Mouse (Mus musculus) right cerebral cortex, postnatal 14 days (tissue): ENCODE data around the gene Serinc4.
"Not testable (repeated sequence)": the region's sequence is repeated elsewhere in the genome, so short reads cannot be mapped to it uniquely, and the experiment has no call there.

Experiments
- DNase-seq: peaks from one replicate; pipeline ENCODE4 v3.0.0; 2022

The Serinc4 gene

GRCm38 (mm10) chr2:121456692-121457642 lies at the start of gene Serinc4:
Gene Serinc4 (minus strand): TSS chr2:121456781.
- DNase-seq, result peak; percentile 78

- not testable (repeated sequence) for DNase-seq
These were observed 45.0 kb upstream of the Serinc4 start for GRCm38 (mm10) chr2:121501550-121501949.

GRCm38 (mm10) chr2:121484403-121484802 lies 27.8 kb upstream of the Serinc4 start:
- DNase-seq, result not testable (repeated sequence)

GRCm38 (mm10) chr2:121483576-121483975 lies 27.0 kb upstream of the Serinc4 start:
- DNase-seq, result no peak

- not testable (repeated sequence) for DNase-seq
These were observed 24.3 kb upstream of the Serinc4 start for GRCm38 (mm10) chr2:121480916-121481315.

DNA sequence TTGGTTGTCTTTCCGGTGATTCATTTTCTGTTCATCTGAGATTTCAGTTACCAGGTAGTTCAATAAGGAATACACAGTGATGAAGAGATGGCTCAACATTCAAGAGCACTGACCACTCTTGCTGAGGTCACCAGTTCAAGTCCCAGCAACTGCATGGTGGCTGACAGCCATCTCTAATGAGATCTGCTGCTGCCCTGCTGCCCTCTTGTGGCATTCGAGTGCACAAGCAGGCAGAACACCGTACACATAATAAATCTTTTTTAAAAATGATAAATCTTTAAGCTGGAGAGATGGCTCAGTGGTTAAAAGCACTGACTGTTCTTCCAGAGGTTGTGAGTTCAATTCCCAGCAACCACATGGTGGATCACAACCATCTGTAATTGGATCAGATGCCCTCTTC lies 23.9 kb upstream of the Serinc4 start:
- no peak for DNase-seq

DNA sequence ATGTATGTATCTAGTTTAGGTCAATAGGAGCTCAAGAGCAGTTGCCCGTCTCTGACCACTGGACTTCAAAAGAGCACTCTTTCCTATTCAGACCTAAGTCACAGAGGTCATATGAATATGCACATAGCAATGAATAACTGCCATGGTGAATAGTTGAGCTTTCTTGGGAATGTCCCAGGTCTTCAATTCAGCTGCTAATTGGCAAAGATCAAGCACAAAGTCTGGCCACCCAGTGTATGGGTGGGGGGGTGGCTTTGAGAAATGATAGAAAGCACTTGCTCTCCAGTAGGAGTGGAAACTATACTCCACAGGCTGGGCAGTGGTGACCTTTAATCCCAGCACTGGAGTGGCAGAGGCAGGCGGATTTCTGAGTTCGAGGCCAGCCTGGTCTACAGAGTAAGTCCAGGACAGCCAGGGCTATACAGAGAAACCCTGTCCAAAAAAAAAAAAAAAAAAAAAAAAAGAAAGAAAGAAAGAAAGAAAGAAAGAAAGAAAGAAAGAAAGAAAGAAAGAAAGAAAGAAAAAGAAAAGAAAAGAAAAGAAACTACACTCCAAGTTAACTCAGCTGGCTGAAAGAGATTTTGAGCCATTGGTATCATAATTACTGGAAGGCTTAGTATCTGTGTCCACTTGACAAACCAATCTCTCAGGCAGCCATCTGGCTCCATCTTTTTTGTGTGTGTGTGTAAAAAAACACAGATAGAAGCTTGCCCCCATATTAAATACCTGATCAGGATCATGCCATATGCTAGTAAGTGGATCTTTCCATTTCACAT lies 21.1 kb upstream of the Serinc4 start:
- DNase-seq, result no peak

DNA sequence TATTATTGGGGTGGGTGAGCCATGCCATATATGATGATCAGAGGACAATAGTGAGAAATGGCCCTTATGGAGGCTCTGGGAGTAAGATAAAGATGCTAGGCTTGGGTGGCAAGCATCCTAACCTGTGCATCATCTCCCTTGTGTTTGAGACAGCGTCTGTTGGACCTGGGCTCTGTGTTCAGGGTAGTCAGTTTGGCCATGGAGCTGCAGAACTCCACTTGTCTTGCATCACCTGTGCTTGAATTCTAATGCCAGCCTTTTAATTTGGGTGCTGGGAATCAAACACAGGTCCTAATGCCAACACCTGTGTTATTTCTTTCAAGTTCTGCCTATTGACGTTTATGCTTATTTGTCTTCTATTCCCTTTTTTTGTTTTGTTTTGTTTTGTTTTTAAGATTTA lies 18.7 kb upstream of the Serinc4 start:
- DNase-seq, result not testable (repeated sequence)

DNA sequence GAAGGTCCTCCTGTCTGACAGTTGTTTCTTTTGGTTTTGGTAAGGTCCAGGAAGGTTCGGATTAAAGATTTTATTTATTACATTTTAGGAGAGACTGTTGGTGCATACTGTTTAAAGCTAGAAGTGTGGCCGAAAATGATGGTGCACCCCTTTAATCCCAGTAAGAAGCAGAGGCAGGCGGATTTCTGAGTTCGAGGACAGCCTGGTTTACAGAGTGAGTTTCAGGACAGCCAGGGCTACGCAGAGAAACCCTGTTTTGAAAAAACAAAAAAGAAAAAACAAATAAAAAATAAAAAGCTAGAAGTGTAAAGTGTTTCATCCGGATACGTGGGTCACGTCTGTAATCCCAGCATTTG lies 17.6 kb upstream of the Serinc4 start:
- DNase-seq, result no peak

- peak; percentile 74 for DNase-seq
These were observed 17.0 kb upstream of the Serinc4 start, which contains the start of gene Mfap1b for GRCm38 (mm10) chr2:121473301-121474179. Gene Mfap1b (minus strand): TSS chr2:121474067.

DNA sequence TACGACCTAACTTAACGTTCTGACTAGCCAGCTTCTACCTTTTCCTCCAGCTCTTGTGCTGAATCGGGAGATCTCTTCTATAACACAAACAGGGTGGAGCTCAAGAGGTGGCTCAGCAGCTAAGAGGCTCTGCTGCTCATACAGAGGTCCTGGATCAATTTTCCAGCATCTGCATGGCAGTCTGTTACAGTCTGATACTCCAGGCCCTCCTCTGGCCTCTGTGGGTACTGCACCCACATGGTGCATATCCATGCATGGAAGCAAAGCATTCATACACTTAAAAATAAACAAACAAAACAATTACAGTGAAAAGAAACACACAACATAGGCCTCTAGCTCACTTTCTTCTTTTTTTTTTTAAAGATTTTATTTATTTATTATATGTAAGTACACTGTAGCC lies 16.2 kb upstream of the Serinc4 start:
- not testable (repeated sequence) for DNase-seq

- DNase-seq, result not testable (repeated sequence)
These were observed 12.4 kb upstream of the Serinc4 start for GRCm38 (mm10) chr2:121468982-121469381.

GRCm38 (mm10) chr2:121460071-121460470 lies 3.5 kb upstream of the Serinc4 start:
- no peak for DNase-seq

- DNase-seq, result no peak
These were observed 1.0 kb downstream of the Serinc4 start for GRCm38 (mm10) chr2:121455534-121455933.

DNA sequence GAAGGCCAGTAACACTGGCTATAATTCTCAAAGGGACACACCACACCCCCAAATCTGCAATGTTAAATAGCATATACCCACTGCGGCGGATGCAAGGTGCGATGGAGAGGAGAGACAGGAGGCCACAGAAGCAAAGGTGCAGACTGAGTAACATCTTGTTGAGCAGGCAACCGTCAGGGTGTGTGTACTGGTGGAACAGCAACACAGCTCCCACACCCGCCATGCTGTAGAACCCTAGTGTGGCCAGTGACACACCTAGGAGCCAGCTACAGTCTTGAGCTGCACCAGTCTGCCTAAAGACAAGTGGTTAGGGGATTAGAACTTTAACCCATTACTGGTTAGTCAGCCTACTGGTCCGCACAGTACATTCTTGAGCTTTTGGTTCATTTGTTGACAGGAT lies 2.7 kb downstream of the Serinc4 start:
- DNase-seq, result no peak

DNA sequence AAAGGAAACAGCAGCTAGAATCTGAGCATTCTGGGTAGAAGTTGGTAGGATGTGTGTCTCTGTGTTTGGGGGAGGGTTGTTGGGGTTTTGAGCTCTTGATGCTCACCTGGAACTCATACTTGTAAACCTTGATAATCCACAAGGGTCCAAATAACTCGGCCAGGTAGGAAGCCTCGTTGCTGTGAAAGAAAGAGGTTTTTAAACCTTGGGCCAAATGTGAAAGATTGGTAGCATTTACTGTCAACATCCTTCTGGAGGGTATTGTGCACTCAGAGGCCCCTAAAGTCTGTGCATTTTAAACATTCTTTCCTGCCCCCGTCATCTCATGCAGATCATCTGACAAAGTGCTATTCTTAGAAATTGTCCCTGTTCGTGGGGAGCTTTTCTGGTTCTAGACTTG lies 3.6 kb downstream of the Serinc4 start, which contains the start of gene Hypk:
Gene Hypk, plus strand, starts transcription at position 301 of the 400 bp plus-strand sequence.
- no peak for DNase-seq

DNA sequence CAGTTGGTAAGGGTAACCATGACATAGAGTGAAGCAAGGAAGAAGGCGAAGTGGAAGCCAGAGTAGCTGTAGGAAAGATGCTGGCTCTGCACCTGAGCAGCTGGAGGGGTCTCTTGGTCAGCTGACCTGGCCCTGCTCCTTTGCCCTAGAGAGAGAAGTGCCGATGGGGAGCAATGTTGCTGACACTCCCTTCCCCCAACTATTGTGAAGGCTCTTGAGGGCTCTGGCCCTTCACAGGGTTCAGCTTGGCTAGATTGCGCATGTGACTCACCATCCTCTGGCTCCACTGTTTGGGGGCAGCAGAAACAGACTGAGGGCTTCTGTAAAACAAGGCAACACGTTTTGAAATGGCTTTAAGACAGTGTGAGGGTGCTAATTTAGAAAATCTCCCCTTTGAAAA lies 4.2 kb downstream of the Serinc4 start:
- no peak for DNase-seq

DNA sequence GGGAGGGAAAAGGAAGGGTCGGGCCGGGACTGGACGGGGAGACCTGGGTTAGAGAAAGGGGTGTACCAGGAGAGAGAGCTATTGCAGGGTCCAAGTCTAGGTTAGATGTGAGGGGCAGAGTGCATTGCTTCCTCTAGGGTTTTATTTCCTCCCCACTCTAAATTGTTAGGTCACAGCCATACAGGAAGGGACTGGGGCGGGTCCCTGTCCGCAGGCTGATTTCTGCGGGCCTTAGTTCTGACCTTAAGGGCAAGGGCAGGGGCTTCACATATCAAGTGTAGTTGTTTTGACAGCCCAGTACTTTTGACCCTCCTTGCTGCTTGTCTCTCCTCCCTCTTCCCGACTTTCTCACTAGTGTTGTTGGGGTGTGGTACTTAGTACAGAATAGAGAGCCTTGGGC lies 6.5 kb downstream of the Serinc4 start:
- DNase-seq, result no peak

GRCm38 (mm10) chr2:121449545-121450011 lies 7.0 kb downstream of the Serinc4 start:
- peak; percentile 51 for DNase-seq

- DNase-seq, result peak; percentile 98
These were observed 7.6 kb downstream of the Serinc4 start, which contains the start of gene Serf2 for GRCm38 (mm10) chr2:121448739-121449535. Gene Serf2 (plus strand): TSS chr2:121449195.

- DNase-seq, result no peak
These were observed 8.4 kb downstream of the Serinc4 start for GRCm38 (mm10) chr2:121448136-121448535.
